Mouse (Mus musculus) kidney, adult 2 months (tissue): ENCODE data around the gene Max. TPM values are rescaled to one million over a fixed set of nuclear protein-coding genes. Genes with fewer than 3 reads are reported as not detected.

Experiments
- DNase-seq: peaks from one replicate; pipeline ENCODE4 v3.0.0; 2021
- H3K27ac ChIP-seq: fragments of 200-500 bp; 2 replicates; pipeline ENCODE4 v1.5.1; 2012; ENCODE audit warnings: low read depth, low read length, control low read depth, inconsistent platforms; ENCODE audit not compliant: insufficient read depth
- H3K27me3 ChIP-seq: fragments of 200-500 bp; replicated peaks from 2 replicates; pipeline ENCODE4 v1.6.1; 2012; ENCODE audit warnings: mild to moderate bottlenecking, moderate library complexity, low read length, inconsistent platforms; ENCODE audit not compliant: control insufficient read depth, insufficient read depth
- H3K36me3 ChIP-seq: fragments of 200-500 bp; 2 replicates; pipeline ENCODE4 v1.6.1; 2012; ENCODE audit warnings: mild to moderate bottlenecking, moderate library complexity, low read length, inconsistent platforms; ENCODE audit not compliant: control insufficient read depth, insufficient read depth
- H3K4me1 ChIP-seq: fragments of 200-500 bp; 2 replicates; pipeline ENCODE4 v1.6.1; 2011; ENCODE audit warnings: low read length; ENCODE audit not compliant: control insufficient read depth, insufficient read depth
- H3K4me3 ChIP-seq: fragments of 200-500 bp; 2 replicates; pipeline ENCODE4 v1.5.1; 2011; ENCODE audit warnings: mild to moderate bottlenecking, low read depth, low read length, control low read depth; ENCODE audit not compliant: insufficient read depth
- CTCF ChIP-seq: fragments of 200-500 bp; conservative IDR thresholded peaks from 2 replicates; pipeline ENCODE4 v1.5.1; 2011; ENCODE audit warnings: low read depth, mild to moderate bottlenecking, control low read depth, low read length, moderate library complexity, mixed read lengths; ENCODE audit not compliant: insufficient read depth, insufficient read length
- POLR2A ChIP-seq: fragments of 200-500 bp; IDR thresholded peaks from one replicate; pipeline ENCODE4 v1.6.1; 2011; ENCODE audit warnings: low read depth, low read length, control low read depth
- WGBS: fragments of 180-500 bp; shearing (Covaris S2); methylation state at CpG from one replicate; pipeline ENCODE4 v1.1.7; 2018; 5-methylcytosine and 5-hydroxymethylcytosine counted together
- polyA plus RNA-seq: library from polyadenylated mRNA; depleted of rRNA; stranded (reverse); fragments of >200 nt; gene quantifications from 2 replicates; pipeline ENCODE4 v1.2.3, GENCODE M21; 2012

The Max gene
- polyA plus RNA-seq, 1 experiment, result 33.8 TPM

DNA sequence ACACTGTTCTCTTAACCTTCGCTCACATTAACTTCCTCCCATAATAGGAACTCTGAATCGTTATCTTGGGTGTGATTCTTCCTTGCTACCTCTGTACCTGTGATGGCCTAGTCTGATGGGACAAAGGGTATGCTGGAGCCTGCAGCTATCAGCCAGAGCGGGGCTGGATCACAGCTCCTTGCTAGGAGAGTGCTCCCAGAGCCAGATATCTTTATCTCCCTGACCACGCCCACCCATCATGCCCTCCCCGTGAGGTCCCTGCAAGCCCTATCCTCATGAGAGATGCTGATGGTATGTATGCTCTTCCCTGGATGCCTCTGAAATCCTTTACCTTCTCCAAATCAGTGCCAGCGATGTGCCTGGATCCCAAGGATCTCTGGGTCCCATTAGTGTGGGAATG lies 31.8 kb downstream of the Max start:
- WGBS, result 87% methylated on average over 6 of the region's 6 CpGs
- no peak for TF ChIP-seq POLR2A
- TF ChIP-seq CTCF, result no peak
- H3K36me3 ChIP-seq, result no peaks in the 10 kb centered on the region

DNA sequence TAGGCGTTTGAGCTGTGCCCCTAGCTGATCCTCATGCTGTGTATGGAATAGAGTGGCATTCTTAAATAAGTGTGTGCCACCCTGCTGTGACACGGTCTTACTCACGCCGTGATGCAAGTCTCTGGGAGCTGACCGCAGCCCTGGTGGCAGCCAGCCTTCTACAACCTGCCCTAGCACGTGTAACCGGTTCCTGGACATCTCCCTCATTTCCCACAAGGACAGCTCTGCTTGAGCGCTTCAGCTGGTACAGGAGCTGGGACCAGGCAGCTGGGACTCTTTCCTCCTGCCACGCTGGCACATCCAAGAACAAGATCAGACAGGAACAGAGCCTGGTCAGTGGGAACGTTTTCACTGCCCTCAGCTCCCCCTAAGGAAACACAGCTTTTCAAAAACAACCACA lies 34.5 kb downstream of the Max start:
- H3K4me3 ChIP-seq, result no peak overlapping the region
- 50% methylated on average over 10 of the region's 10 CpGs for WGBS
- no peak for TF ChIP-seq CTCF
- no peak for TF ChIP-seq POLR2A
- H3K36me3 ChIP-seq, result no peaks in the 10 kb centered on the region
- no peaks in the 10 kb centered on the region for H3K27me3 ChIP-seq
- no peaks in the 10 kb centered on the region for H3K4me1 ChIP-seq
- no peak overlapping the region for H3K27ac ChIP-seq
- DNase-seq, result peak; percentile 24

More for the DNA sequence above, 31.8 kb downstream of the Max start:
- Histone ChIP-seq H3K27me3 (no peaks in the 10 kb centered on the region), H3K4me1 (no peaks in the 10 kb centered on the region), H3K4me3 (no peak overlapping the region), H3K27ac (no peak overlapping the region)
- DNase-seq, result no peak

DNA sequence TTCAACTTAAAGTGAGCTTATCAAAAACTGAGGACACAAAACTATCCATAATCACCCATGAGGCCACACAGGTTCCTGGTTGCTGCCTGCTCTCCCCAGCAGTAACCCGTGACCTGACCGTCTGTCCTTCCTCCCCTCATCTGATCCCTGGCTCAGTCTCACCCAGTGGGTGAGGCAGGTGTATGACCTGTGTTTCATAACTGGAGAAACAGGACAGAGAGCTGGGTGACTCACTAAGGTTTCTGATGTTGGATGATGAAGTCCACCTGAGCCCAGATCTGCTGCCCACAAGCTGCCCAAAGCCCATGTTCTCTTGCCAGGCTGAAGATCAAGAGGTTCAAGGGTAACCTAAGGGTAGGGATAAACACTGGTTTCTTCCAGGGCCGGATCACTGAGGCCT lies 35.0 kb downstream of the Max start:
- DNase-seq, result no peak
- 86% methylated on average over 3 of the region's 3 CpGs for WGBS
- no peaks in the 10 kb centered on the region for H3K27me3 ChIP-seq
- H3K4me1 ChIP-seq, result no peaks in the 10 kb centered on the region
- no peaks in the 10 kb centered on the region for H3K36me3 ChIP-seq
- TF ChIP-seq POLR2A (no peak), CTCF (no peak)
- no peak overlapping the region for H3K27ac ChIP-seq
- H3K4me3 ChIP-seq, result no peak overlapping the region

DNA sequence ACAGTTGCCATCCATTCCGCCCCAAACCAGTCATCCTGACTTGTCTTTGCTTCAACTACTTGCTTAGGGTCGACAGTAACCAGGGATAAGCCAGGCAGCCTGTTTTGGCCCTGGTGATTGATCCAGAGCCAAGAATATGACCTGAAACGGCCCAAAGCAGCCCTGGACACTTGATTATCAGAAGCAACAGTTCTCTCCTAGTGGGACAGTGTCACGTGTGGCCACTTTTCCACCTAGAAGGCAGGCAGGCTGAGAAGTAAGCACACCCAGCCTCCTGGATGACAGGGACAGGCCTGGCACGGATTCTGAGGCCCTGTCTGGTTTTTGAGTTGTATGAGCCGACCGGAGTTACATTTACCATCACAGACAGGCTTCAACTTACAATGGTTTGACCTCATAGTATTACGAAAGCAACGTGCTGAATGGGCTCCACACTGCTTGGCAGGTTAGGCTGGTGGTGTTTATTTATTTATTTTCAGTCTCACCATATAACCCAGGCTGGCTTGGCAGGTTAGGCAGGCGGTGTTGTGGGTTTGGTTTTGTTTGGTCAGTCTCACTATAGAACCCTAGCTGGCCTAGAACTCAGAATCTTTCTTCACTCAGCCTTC lies 35.6 kb downstream of the Max start:
- no peak for DNase-seq
- no peak overlapping the region for H3K27ac ChIP-seq
- no peaks in the 10 kb centered on the region for H3K27me3 ChIP-seq
- H3K36me3 ChIP-seq, result no peaks in the 10 kb centered on the region
- WGBS, result 78% methylated on average over 10 of the region's 10 CpGs
- no peak overlapping the region for H3K4me3 ChIP-seq
- no peaks in the 10 kb centered on the region for H3K4me1 ChIP-seq
- TF ChIP-seq CTCF (no peak), POLR2A (no peak)

DNA sequence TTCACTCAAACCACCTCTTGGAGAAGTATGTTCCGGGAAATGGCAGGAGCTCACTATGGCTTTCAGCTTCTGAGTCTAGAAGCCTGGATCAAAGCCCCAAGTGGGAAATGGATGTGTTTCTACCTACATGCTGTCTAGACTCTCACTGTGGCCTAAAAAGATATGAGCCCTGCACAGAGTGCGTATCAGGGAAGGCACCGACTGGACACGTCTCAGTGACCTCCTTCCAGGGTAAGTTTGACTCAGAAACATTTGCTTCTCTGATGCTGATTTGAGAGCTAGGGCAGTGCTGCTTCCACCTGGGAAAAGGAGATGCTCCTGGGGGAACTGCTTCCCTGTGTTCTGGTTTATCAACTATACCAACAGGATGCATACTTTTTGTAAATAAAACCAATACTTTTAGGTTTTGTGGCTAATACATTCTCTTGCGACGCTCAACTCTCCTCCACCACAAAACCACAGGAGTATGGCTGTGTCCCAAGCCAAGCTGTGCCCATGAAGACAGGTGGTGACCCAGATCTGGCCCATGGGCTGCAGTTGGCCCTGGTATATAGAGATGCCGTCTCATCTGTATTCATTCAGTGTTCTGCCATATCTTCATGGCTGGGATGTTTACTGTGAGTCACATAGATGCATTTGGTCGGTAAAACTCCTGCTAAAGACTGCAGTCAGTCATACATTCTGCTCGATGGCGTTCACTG lies 36.9 kb downstream of the Max start:
- no peaks in the 10 kb centered on the region for H3K36me3 ChIP-seq
- no peaks in the 10 kb centered on the region for H3K4me1 ChIP-seq
- DNase-seq, result no peak
- WGBS, result 89% methylated on average over 10 of the region's 10 CpGs
- no peak for TF ChIP-seq CTCF
- TF ChIP-seq POLR2A, result no peak
- H3K27me3 ChIP-seq, result no peaks in the 10 kb centered on the region
- no peak overlapping the region for H3K27ac ChIP-seq
- H3K4me3 ChIP-seq, result no peak overlapping the region

DNA sequence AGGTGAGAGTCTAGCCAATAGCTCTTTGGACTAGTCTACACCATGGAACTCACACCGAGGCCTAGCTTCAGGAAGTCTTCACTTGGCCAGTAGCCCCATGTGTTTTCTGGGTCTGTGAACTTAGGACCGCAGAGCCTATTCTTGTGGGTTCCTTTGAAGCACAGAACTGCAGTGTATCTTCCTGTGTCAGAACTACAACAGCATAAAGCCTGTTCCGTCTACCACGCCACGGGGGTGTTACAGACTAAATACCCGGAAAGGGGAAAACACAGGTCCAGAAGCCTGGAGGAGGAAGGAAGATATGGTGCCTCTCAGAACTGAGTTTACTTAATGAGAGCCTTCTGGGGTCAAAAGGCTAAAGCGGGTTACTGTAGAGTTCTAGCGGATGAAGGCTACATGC lies 38.9 kb downstream of the Max start:
- TF ChIP-seq POLR2A (no peak), CTCF (no peak)
- WGBS, result 79% methylated on average over 8 of the region's 8 CpGs
- no peaks in the 10 kb centered on the region for H3K36me3 ChIP-seq
- H3K27me3 ChIP-seq, result no peaks in the 10 kb centered on the region
- no peak for DNase-seq
- no peak overlapping the region for H3K4me3 ChIP-seq
- H3K27ac ChIP-seq, result no peak overlapping the region
- no peaks in the 10 kb centered on the region for H3K4me1 ChIP-seq

DNA sequence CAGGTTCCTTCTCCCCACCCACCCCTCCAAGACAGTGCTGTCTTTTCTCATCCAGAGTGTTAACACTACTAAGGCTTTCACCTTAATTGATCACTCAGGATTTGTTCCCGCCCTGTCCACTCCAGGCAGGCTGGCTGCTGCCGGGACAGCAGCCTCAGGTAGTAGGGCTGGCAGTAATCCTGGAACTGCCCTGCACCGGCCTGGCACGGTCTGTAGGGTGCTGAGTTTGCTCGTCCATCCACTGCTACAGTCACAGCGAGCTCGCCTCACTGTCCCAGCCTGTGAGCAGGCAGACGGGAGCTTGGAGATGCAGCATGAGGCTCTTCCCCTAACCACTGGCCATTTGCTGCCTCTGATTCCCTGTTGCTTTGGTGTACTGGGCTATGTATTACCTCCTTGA lies 41.0 kb downstream of the Max start:
- H3K4me1 ChIP-seq, result no peaks in the 10 kb centered on the region
- no peak for TF ChIP-seq CTCF
- TF ChIP-seq POLR2A, result no peak
- H3K27me3 ChIP-seq, result no peaks in the 10 kb centered on the region
- peak; percentile 40 for DNase-seq
- no peaks in the 10 kb centered on the region for H3K36me3 ChIP-seq
- WGBS, result 89% methylated on average over 8 of the region's 8 CpGs
- H3K27ac ChIP-seq, result no peak overlapping the region
- H3K4me3 ChIP-seq, result no peak overlapping the region

DNA sequence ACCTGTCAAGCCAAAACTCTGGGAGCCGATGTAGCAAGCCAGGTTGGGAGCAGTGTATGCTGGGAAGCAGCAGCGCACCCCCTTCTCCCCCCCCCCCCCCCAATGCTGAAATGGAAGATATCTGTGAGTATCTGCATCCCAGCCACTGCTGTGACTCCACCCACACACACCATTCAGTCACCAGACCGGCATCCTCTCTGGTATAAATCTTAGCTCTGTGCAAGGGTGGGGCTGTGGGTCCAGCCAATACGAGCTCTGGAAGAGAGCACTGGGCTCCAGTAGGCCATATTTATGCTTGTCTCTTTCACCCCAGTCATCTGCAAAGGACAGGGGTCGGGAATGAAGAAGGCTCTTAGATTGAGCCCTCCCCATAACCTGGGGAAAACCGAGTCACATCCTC lies 41.6 kb downstream of the Max start:
- Histone ChIP-seq H3K27ac (no peak overlapping the region), H3K4me1 (no peaks in the 10 kb centered on the region), H3K27me3 (no peaks in the 10 kb centered on the region), H3K4me3 (no peak overlapping the region), H3K36me3 (no peaks in the 10 kb centered on the region)
- WGBS, result 76% methylated on average over 6 of the region's 6 CpGs
- no peak for DNase-seq
- TF ChIP-seq CTCF (no peak), POLR2A (no peak)
